Mouse (Mus musculus) G1E (cell line): ENCODE data around the gene Dph3.

ENCODE experiments used
- CTCF ChIP-seq: IDR thresholded peaks from 2 replicates; pipeline ENCODE4 v1.5.1; 2012; ENCODE audit warnings: low read depth, low read length, inconsistent platforms, mixed read lengths
- GATA1 ChIP-seq: IDR thresholded peaks from 2 replicates; pipeline ENCODE4 v1.6.1; 2012; ENCODE audit warnings: borderline replicate concordance, low read length, inconsistent platforms, mixed read lengths
- POLR2AphosphoS5 ChIP-seq: IDR thresholded peaks from 2 replicates; pipeline ENCODE4 v1.6.1; 2012; ENCODE audit warnings: low read depth, low read length, inconsistent platforms; ENCODE audit not compliant: insufficient replicate concordance
- TAL1 ChIP-seq: conservative IDR thresholded peaks from 2 replicates; pipeline ENCODE4 v1.6.1; 2012; ENCODE audit warnings: low read depth, low read length, inconsistent platforms, mixed read lengths

DNA sequence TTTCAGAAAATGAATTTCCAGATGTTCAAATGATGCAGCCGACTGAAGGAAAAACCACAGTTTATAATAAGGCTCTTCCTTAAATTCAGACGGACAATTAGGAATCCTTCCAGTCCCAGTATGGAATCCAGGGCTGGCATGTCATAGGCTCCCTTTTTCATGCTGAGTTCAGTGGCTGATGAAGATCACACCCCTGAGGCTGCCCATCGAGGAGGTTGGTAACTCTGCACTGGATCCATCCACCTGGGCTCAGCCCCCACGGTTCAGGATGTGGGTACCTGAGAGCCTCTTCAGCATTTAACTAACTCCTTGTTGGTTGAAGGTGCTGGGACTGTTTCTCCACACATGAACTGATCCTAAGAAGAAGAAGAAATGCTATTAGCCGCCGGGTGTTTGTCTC lies 2.6 kb downstream of the Dph3 start:
- TF ChIP-seq CTCF, result no peak
- no peak for TF ChIP-seq TAL1
- no peak for TF ChIP-seq GATA1
- no peak for TF ChIP-seq POLR2AphosphoS5
